Mouse (Mus musculus): ENCODE results near the gene Fsd1. TPM values are rescaled to one million over a fixed set of nuclear protein-coding genes. Genes with fewer than 3 reads are reported as not detected.

The Fsd1 gene
- polyA plus RNA-seq, 1 experiment: 22.0 TPM

DNA sequence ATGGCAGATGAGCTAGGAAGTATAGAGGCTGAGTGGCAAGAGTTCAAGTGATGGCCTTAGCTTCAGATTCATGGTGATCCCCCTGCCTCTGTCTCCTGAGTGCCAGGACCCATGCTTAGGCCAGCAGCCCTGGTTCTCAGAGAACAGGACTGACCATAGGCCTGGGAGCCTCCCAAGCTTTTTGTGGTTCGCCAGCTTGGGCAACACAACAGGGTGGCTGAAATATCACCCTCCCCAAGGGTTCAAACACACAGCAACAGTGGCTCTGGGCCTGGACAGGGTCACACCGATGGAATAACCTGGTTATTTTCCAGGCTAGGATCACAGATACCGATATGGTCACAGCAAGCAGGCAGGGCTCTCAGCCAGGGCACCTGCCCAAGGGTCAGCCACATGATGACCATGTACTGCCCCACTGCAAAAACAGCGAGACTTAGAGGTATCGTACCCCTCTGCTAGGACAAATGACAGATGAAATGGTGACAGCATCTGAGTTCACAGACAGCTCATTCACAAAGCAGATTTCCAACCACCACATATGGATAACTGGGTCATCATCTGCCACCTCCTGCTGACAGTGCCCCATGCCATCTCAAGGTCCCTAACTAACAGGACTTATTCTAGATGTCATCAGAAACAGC, 41.6 kb downstream of the Fsd1 start:
- TF ChIP-seq CTCF (IDR thresholded peaks at IDR 0.05; ENCODE audit: low read depth, low read length): no peak
- TF ChIP-seq POLR2A (IDR thresholded peaks at IDR 0.05; ENCODE audit: insufficient read depth, low read length): no peak
- no peak for TF ChIP-seq EP300 (IDR thresholded peaks at IDR 0.05; ENCODE audit: insufficient read depth, low read depth, low read length)
- Histone ChIP-seq H3K9ac (ENCODE audit: low read depth, poor library complexity, severe bottlenecking) (no peak overlapping the region), H3K27me3 (ENCODE audit: control insufficient read depth, insufficient read depth, low read length, poor library complexity, severe bottlenecking) (no peaks in the 10 kb centered on the region), H3K4me3 (ENCODE audit: low read depth, low read length) (no peak overlapping the region), H3K36me3 (ENCODE audit: control insufficient read depth, insufficient read depth, low read length, poor library complexity, severe bottlenecking) (no peaks in the 10 kb centered on the region), H3K9me3 (replicated peaks; ENCODE audit: control insufficient read depth, insufficient read depth, low read length, poor library complexity, severe bottlenecking) (no peaks in the 10 kb centered on the region), H3K4me1 (ENCODE audit: control insufficient read depth, insufficient read depth, low read length) (peaks cover 2% of the 10 kb centered on the region), H3K27ac (ENCODE audit: insufficient read depth, low read length) (no peak overlapping the region)

DNA sequence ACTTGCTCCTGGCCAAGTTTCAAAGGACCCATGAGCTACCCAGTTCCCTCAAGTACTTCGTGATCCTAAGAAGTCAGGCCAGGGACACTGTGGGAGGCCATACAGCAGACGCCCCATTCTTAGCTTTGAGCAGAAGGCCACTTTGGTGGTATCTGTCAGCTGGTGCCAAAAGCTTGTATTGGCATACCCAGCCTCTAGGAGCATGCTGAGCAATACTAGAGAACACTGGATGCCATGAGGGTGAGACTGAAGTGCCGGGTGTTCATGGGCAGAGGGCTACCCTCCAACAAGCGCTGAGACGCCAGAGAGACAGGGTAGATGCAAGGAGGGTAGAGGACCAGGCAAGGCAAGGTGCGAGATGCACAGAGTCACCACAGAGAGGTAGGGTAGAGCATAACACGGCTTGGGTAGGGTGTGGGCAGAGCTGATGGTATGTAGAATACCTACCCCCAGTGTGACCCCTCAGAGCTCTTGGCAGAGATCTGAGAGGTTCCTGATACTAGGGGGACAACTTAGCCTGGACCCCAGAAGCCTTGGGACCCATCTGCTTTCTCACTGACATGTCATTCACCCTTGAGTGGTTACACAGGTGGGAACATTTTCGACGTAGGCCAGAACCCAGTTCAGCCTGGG, 44.0 kb downstream of the Fsd1 start:
- TF ChIP-seq CTCF (IDR thresholded peaks at IDR 0.05; ENCODE audit: low read depth, low read length) (no peak), POLR2A (IDR thresholded peaks at IDR 0.05; ENCODE audit: insufficient read depth, low read length) (no peak), EP300 (IDR thresholded peaks at IDR 0.05; ENCODE audit: insufficient read depth, low read depth, low read length) (no peak)
- H3K27me3 ChIP-seq (ENCODE audit: control insufficient read depth, insufficient read depth, low read length, poor library complexity, severe bottlenecking): no peaks in the 10 kb centered on the region
- H3K9ac ChIP-seq (ENCODE audit: low read depth, poor library complexity, severe bottlenecking): no peak overlapping the region
- H3K4me3 ChIP-seq (ENCODE audit: low read depth, low read length): no peak overlapping the region
- H3K27ac ChIP-seq (ENCODE audit: insufficient read depth, low read length): no peak overlapping the region
- H3K9me3 ChIP-seq (replicated peaks; ENCODE audit: control insufficient read depth, insufficient read depth, low read length, poor library complexity, severe bottlenecking): no peaks in the 10 kb centered on the region
- peaks cover 2% of the 10 kb centered on the region for H3K4me1 ChIP-seq (ENCODE audit: control insufficient read depth, insufficient read depth, low read length)
- H3K36me3 ChIP-seq (ENCODE audit: control insufficient read depth, insufficient read depth, low read length, poor library complexity, severe bottlenecking): peaks cover 7% of the 10 kb centered on the region; the same call in 1 of the 2 replicates

DNA sequence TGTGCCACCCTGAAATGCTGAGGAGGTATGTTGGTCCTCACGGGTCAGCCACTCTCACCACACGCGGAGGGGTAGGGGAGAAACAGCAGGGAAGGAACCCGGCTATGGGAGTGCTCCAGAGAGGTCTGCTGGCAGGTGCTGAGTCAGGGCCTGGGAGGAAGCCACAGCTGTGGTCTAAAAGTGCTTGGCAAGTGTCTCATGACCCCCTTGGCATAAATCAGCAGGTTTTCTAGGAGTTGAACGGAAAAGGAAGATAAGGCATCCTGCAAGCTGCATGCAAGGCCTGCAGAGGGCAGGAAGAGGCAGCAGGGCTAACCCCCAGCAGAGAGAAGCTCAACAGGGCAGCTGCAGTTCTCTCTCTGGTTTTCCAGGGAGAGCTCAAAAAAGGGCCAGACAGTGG, 44.6 kb downstream of the Fsd1 start:
- Histone ChIP-seq H3K27me3 (ENCODE audit: control insufficient read depth, insufficient read depth, low read length, poor library complexity, severe bottlenecking) (no peaks in the 10 kb centered on the region), H3K9me3 (replicated peaks; ENCODE audit: control insufficient read depth, insufficient read depth, low read length, poor library complexity, severe bottlenecking) (no peaks in the 10 kb centered on the region), H3K4me3 (ENCODE audit: low read depth, low read length) (no peak overlapping the region), H3K36me3 (ENCODE audit: control insufficient read depth, insufficient read depth, low read length, poor library complexity, severe bottlenecking) (peaks cover 7% of the 10 kb centered on the region; the same call in 1 of the 2 replicates), H3K27ac (ENCODE audit: insufficient read depth, low read length) (no peak overlapping the region), H3K4me1 (ENCODE audit: control insufficient read depth, insufficient read depth, low read length) (peaks cover 2% of the 10 kb centered on the region), H3K9ac (ENCODE audit: low read depth, poor library complexity, severe bottlenecking) (no peak overlapping the region)
- TF ChIP-seq CTCF (IDR thresholded peaks at IDR 0.05; ENCODE audit: low read depth, low read length) (no peak), EP300 (IDR thresholded peaks at IDR 0.05; ENCODE audit: insufficient read depth, low read depth, low read length) (no peak), POLR2A (IDR thresholded peaks at IDR 0.05; ENCODE audit: insufficient read depth, low read length) (no peak)

DNA sequence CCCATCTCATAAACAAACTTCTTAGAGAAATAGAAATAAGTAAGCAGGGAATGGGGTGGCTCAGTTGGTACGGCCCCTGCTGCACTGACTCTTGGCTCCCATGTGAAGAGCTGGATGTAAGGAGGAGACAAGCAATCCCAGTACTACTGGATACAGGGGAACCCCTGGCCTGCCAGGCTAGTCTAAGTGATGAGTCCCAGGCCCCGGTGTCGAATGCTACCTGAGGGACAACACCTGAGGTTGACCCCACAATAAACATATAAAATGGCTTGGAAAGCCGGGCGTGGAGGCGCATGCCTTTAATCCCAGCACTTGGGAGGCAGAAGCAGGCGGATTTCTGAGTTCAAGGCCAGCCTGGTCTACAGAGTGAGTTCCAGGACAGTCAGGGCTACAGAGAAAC, 45.1 kb downstream of the Fsd1 start:
- Histone ChIP-seq H3K4me1 (ENCODE audit: control insufficient read depth, insufficient read depth, low read length) (peaks cover 2% of the 10 kb centered on the region), H3K27ac (ENCODE audit: insufficient read depth, low read length) (no peak overlapping the region), H3K9me3 (replicated peaks; ENCODE audit: control insufficient read depth, insufficient read depth, low read length, poor library complexity, severe bottlenecking) (no peaks in the 10 kb centered on the region), H3K4me3 (ENCODE audit: low read depth, low read length) (no peak overlapping the region), H3K27me3 (ENCODE audit: control insufficient read depth, insufficient read depth, low read length, poor library complexity, severe bottlenecking) (no peaks in the 10 kb centered on the region), H3K36me3 (ENCODE audit: control insufficient read depth, insufficient read depth, low read length, poor library complexity, severe bottlenecking) (peaks cover 7% of the 10 kb centered on the region; the same call in 1 of the 2 replicates), H3K9ac (ENCODE audit: low read depth, poor library complexity, severe bottlenecking) (no peak overlapping the region)
- TF ChIP-seq CTCF (IDR thresholded peaks at IDR 0.05; ENCODE audit: low read depth, low read length) (no peak), POLR2A (IDR thresholded peaks at IDR 0.05; ENCODE audit: insufficient read depth, low read length) (no peak), EP300 (IDR thresholded peaks at IDR 0.05; ENCODE audit: insufficient read depth, low read depth, low read length) (no peak)

DNA sequence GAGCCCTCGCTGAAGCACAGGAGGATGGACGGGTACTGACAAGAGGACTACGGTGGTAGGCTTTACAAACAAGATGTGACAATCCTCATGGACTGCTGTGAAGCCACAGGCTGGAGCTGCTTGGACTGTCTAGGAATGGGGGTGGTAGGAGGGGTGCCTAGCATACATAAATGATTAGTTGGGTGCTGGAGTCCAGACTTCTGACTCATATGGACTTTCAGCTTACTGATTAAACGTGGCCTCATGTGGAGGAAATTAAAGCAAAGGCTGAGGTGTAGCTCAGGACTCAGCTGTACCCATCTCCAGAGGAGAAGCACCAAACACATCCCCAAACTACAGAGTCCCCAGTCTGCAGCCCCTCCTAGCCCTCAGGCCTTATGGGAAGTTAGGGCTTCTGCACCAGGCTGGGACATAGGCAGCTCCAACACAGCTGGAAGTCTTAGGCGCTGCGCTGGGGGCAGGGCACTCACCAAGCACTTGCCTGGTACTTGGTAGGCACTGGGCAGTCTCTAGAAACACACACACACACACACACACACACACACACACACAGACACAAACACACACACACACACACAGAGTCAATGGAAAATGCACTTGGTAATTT, 45.9 kb downstream of the Fsd1 start:
- Histone ChIP-seq H3K9me3 (replicated peaks; ENCODE audit: control insufficient read depth, insufficient read depth, low read length, poor library complexity, severe bottlenecking) (no peaks in the 10 kb centered on the region), H3K36me3 (ENCODE audit: control insufficient read depth, insufficient read depth, low read length, poor library complexity, severe bottlenecking) (peaks cover 7% of the 10 kb centered on the region; the same call in 1 of the 2 replicates), H3K27me3 (ENCODE audit: control insufficient read depth, insufficient read depth, low read length, poor library complexity, severe bottlenecking) (no peaks in the 10 kb centered on the region), H3K27ac (ENCODE audit: insufficient read depth, low read length) (no peak overlapping the region), H3K4me3 (ENCODE audit: low read depth, low read length) (no peak overlapping the region), H3K9ac (ENCODE audit: low read depth, poor library complexity, severe bottlenecking) (no peak overlapping the region), H3K4me1 (ENCODE audit: control insufficient read depth, insufficient read depth, low read length) (peaks cover 2% of the 10 kb centered on the region)
- TF ChIP-seq EP300 (IDR thresholded peaks at IDR 0.05; ENCODE audit: insufficient read depth, low read depth, low read length) (no peak), CTCF (IDR thresholded peaks at IDR 0.05; ENCODE audit: low read depth, low read length) (no peak), POLR2A (IDR thresholded peaks at IDR 0.05; ENCODE audit: insufficient read depth, low read length) (no peak)

DNA sequence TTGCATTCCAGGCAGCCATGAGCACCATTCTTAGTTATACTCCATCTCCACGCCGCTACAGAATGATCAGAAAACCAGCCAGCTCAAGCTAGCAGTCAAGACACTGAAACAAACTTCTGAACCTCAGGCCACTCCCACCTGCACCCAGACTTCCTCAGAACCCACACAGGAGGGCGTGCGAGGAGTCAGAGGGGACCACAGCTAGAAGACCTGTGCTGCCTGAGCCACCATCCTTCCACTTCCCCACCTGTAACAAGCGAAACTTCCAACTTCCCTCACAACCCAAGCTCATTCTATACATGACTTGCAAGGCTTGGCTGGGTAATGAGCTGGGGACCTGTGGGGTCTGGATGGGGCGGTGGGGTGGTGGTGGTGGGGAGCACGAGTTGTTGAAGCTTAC, 46.5 kb downstream of the Fsd1 start:
- Histone ChIP-seq H3K27ac (ENCODE audit: insufficient read depth, low read length) (no peak overlapping the region), H3K27me3 (ENCODE audit: control insufficient read depth, insufficient read depth, low read length, poor library complexity, severe bottlenecking) (no peaks in the 10 kb centered on the region), H3K4me3 (ENCODE audit: low read depth, low read length) (no peak overlapping the region), H3K36me3 (ENCODE audit: control insufficient read depth, insufficient read depth, low read length, poor library complexity, severe bottlenecking) (peaks cover 7% of the 10 kb centered on the region; the same call in 1 of the 2 replicates), H3K9ac (ENCODE audit: low read depth, poor library complexity, severe bottlenecking) (no peak overlapping the region), H3K4me1 (ENCODE audit: control insufficient read depth, insufficient read depth, low read length) (peaks cover 2% of the 10 kb centered on the region), H3K9me3 (replicated peaks; ENCODE audit: control insufficient read depth, insufficient read depth, low read length, poor library complexity, severe bottlenecking) (no peaks in the 10 kb centered on the region)
- TF ChIP-seq EP300 (IDR thresholded peaks at IDR 0.05; ENCODE audit: insufficient read depth, low read depth, low read length) (no peak), POLR2A (IDR thresholded peaks at IDR 0.05; ENCODE audit: insufficient read depth, low read length) (no peak), CTCF (IDR thresholded peaks at IDR 0.05; ENCODE audit: low read depth, low read length) (no peak)
